Mouse (Mus musculus): ENCODE measurements at regions not wholly inside any gene's neighbourhood (a gene's known extent, or its start where the extent isn't known, plus 50 kb on each side); places are given as distances from the start of the nearest gene placed in this dataset.

- TF ChIP-seq CTCF (IDR thresholded peaks at IDR 0.05; ENCODE audit: control insufficient read depth, insufficient read depth, insufficient read length): no peak
- TF ChIP-seq MYOD1 (IDR thresholded peaks at IDR 0.05; ENCODE audit: control insufficient read depth, insufficient read length, low read depth): no peak
- no peak for TF ChIP-seq CEBPB (IDR thresholded peaks at IDR 0.05; ENCODE audit: low read depth)
- TF ChIP-seq USF1 (IDR thresholded peaks at IDR 0.05; ENCODE audit: low read depth): no peak
- TF ChIP-seq MAX (IDR thresholded peaks at IDR 0.05): no peak
- H3K4me3 ChIP-seq (ENCODE audit: insufficient read depth, poor library complexity, severe bottlenecking): no peak overlapping the region
- no peak overlapping the region for H3ac ChIP-seq (ENCODE audit: control insufficient read depth, insufficient read length, low read depth)
- no peaks in the 10 kb centered on the region for H3K79me3 ChIP-seq (ENCODE audit: low read depth)
- no peaks in the 10 kb centered on the region for H3K79me2 ChIP-seq (ENCODE audit: control insufficient read depth, insufficient read depth)
- no peaks in the 10 kb centered on the region for H3K36me3 ChIP-seq (ENCODE audit: control insufficient read depth, insufficient read depth)
- no peaks in the 10 kb centered on the region for H3K27me3 ChIP-seq (ENCODE audit: control insufficient read depth, insufficient read depth, insufficient read length)
These were observed 68.2 kb upstream of the D16Ertd472e start for GRCm38 (mm10) chr16:78644710-78645109.

DNA sequence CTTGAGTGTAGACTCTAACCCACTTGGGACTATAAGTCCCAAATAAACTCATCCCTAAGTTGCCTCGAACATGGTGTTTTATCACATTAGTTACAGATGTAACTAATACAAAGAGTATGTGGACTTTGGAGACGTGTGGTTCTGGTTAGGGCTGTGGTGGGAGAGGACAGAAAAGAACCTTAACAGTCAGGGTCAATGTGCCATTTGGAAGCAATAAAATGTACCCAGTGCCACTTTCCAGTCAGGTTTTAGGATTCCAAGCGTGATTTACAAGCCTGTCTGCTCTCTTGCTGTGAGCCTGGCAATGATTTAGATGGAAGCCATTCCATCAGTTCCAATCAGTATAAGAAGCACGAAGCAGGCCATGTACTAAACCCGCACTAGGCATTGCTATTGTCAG is 65.2 kb upstream of the D16Ertd472e start:
- no peaks in the 10 kb centered on the region for H3K79me2 ChIP-seq (ENCODE audit: control insufficient read depth, insufficient read depth)
- H3K36me3 ChIP-seq (ENCODE audit: control insufficient read depth, insufficient read depth): no peaks in the 10 kb centered on the region
- no peaks in the 10 kb centered on the region for H3K79me3 ChIP-seq (ENCODE audit: low read depth)
- H3K27me3 ChIP-seq (ENCODE audit: control insufficient read depth, insufficient read depth, insufficient read length): no peaks in the 10 kb centered on the region
- H3ac ChIP-seq (ENCODE audit: control insufficient read depth, insufficient read length, low read depth): no peak overlapping the region
- TF ChIP-seq MYOG (IDR thresholded peaks at IDR 0.05; ENCODE audit: control insufficient read depth, extremely low read depth, insufficient read length) (no peak), USF1 (IDR thresholded peaks at IDR 0.05; ENCODE audit: low read depth) (no peak), CEBPB (IDR thresholded peaks at IDR 0.05; ENCODE audit: low read depth) (no peak), CTCF (IDR thresholded peaks at IDR 0.05; ENCODE audit: control insufficient read depth, insufficient read depth, insufficient read length) (no peak), MYOD1 (IDR thresholded peaks at IDR 0.05; ENCODE audit: control insufficient read depth, insufficient read length, low read depth) (no peak), MAX (IDR thresholded peaks at IDR 0.05) (no peak), FOSL1 (IDR thresholded peaks at IDR 0.05; ENCODE audit: insufficient read depth, low read length, poor library complexity, severe bottlenecking) (no peak)
- H3K4me3 ChIP-seq (ENCODE audit: insufficient read depth, poor library complexity, severe bottlenecking): no peak overlapping the region

DNA sequence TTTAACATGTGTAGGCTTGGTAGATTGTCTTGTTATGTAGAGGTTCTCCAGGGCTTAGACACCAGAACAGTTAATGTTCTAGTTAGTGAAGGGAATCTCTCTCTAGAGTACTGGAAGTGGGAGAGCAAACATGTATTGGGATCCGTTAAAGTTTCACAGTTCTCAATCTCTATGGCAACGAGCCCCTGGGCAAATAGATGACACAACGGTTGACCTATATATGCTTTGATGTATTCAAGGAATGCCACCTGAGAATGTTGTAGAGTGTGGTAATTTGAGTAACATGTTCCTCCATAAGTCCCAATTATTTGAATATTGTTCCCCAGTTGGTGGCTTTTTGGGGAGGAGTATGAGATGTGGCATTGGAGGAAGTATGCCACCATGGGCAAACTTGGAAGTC is 64.7 kb upstream of the D16Ertd472e start:
- H3K79me2 ChIP-seq (ENCODE audit: control insufficient read depth, insufficient read depth): no peaks in the 10 kb centered on the region
- TF ChIP-seq CTCF (IDR thresholded peaks at IDR 0.05; ENCODE audit: control insufficient read depth, insufficient read depth, insufficient read length): no peak
- TF ChIP-seq MAX (IDR thresholded peaks at IDR 0.05): no peak
- no peak for TF ChIP-seq MYOD1 (IDR thresholded peaks at IDR 0.05; ENCODE audit: control insufficient read depth, insufficient read length, low read depth)
- no peak for TF ChIP-seq CEBPB (IDR thresholded peaks at IDR 0.05; ENCODE audit: low read depth)
- TF ChIP-seq MYOG (IDR thresholded peaks at IDR 0.05; ENCODE audit: control insufficient read depth, extremely low read depth, insufficient read length): no peak
- no peak for TF ChIP-seq USF1 (IDR thresholded peaks at IDR 0.05; ENCODE audit: low read depth)
- no peak for TF ChIP-seq FOSL1 (IDR thresholded peaks at IDR 0.05; ENCODE audit: insufficient read depth, low read length, poor library complexity, severe bottlenecking)
- no peaks in the 10 kb centered on the region for H3K36me3 ChIP-seq (ENCODE audit: control insufficient read depth, insufficient read depth)
- no peak overlapping the region for H3ac ChIP-seq (ENCODE audit: control insufficient read depth, insufficient read length, low read depth)
- H3K79me3 ChIP-seq (ENCODE audit: low read depth): no peaks in the 10 kb centered on the region
- H3K4me3 ChIP-seq (ENCODE audit: insufficient read depth, poor library complexity, severe bottlenecking): no peak overlapping the region
- H3K27me3 ChIP-seq (ENCODE audit: control insufficient read depth, insufficient read depth, insufficient read length): no peaks in the 10 kb centered on the region

DNA sequence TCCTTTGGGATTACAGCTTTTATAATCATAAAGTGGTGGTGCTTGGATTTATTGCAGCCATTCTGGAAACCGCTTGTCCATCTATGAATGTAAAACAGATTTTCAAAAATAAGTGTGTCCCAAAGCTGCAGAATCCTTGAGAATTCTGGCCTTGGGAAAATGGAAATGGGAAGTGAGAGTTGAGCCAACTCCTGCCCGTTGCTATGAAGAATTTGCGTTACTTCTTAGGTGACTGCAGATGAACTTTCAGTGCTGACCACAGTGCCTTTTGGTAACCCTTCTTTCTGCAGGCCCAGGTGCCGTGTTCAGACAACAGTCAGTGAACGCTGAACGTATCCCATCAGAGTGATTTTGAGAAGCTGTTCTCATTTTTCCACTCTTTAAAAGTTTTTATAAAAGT is 60.9 kb upstream of the D16Ertd472e start:
- Histone ChIP-seq H3K79me2 (ENCODE audit: control insufficient read depth, insufficient read depth) (no peaks in the 10 kb centered on the region), H3K4me3 (ENCODE audit: insufficient read depth, poor library complexity, severe bottlenecking) (no peak overlapping the region), H3K79me3 (ENCODE audit: low read depth) (no peaks in the 10 kb centered on the region), H3K27me3 (ENCODE audit: control insufficient read depth, insufficient read depth, insufficient read length) (no peaks in the 10 kb centered on the region), H3K36me3 (ENCODE audit: control insufficient read depth, insufficient read depth) (no peaks in the 10 kb centered on the region), H3ac (ENCODE audit: control insufficient read depth, insufficient read length, low read depth) (no peak overlapping the region)
- no peak for TF ChIP-seq CTCF (IDR thresholded peaks at IDR 0.05; ENCODE audit: control insufficient read depth, insufficient read depth, insufficient read length)
- TF ChIP-seq FOSL1 (IDR thresholded peaks at IDR 0.05; ENCODE audit: insufficient read depth, low read length, poor library complexity, severe bottlenecking): no peak
- no peak for TF ChIP-seq CEBPB (IDR thresholded peaks at IDR 0.05; ENCODE audit: low read depth)
- no peak for TF ChIP-seq USF1 (IDR thresholded peaks at IDR 0.05; ENCODE audit: low read depth)
- TF ChIP-seq MYOD1 (IDR thresholded peaks at IDR 0.05; ENCODE audit: control insufficient read depth, insufficient read length, low read depth): no peak
- no peak for TF ChIP-seq MAX (IDR thresholded peaks at IDR 0.05)
- no peak for TF ChIP-seq MYOG (IDR thresholded peaks at IDR 0.05; ENCODE audit: control insufficient read depth, extremely low read depth, insufficient read length)

GRCm38 (mm10) chr16:78637015-78637414 is 60.5 kb upstream of the D16Ertd472e start:
- TF ChIP-seq MYOD1 (IDR thresholded peaks at IDR 0.05; ENCODE audit: control insufficient read depth, insufficient read length, low read depth) (no peak), MAX (IDR thresholded peaks at IDR 0.05) (no peak), USF1 (IDR thresholded peaks at IDR 0.05; ENCODE audit: low read depth) (no peak), CTCF (IDR thresholded peaks at IDR 0.05; ENCODE audit: control insufficient read depth, insufficient read depth, insufficient read length) (no peak), MYOG (IDR thresholded peaks at IDR 0.05; ENCODE audit: control insufficient read depth, extremely low read depth, insufficient read length) (no peak), CEBPB (IDR thresholded peaks at IDR 0.05; ENCODE audit: low read depth) (no peak), FOSL1 (IDR thresholded peaks at IDR 0.05; ENCODE audit: insufficient read depth, low read length, poor library complexity, severe bottlenecking) (no peak)
- no peaks in the 10 kb centered on the region for H3K79me3 ChIP-seq (ENCODE audit: low read depth)
- no peaks in the 10 kb centered on the region for H3K79me2 ChIP-seq (ENCODE audit: control insufficient read depth, insufficient read depth)
- H3ac ChIP-seq (ENCODE audit: control insufficient read depth, insufficient read length, low read depth): no peak overlapping the region
- H3K36me3 ChIP-seq (ENCODE audit: control insufficient read depth, insufficient read depth): no peaks in the 10 kb centered on the region
- no peaks in the 10 kb centered on the region for H3K27me3 ChIP-seq (ENCODE audit: control insufficient read depth, insufficient read depth, insufficient read length)
- H3K4me3 ChIP-seq (ENCODE audit: insufficient read depth, poor library complexity, severe bottlenecking): no peak overlapping the region

- Histone ChIP-seq H3K36me3 (ENCODE audit: control insufficient read depth, insufficient read depth) (no peaks in the 10 kb centered on the region), H3K79me3 (ENCODE audit: low read depth) (no peaks in the 10 kb centered on the region), H3K4me3 (ENCODE audit: insufficient read depth, poor library complexity, severe bottlenecking) (no peak overlapping the region), H3K27me3 (ENCODE audit: control insufficient read depth, insufficient read depth, insufficient read length) (no peaks in the 10 kb centered on the region), H3ac (ENCODE audit: control insufficient read depth, insufficient read length, low read depth) (no peak overlapping the region), H3K79me2 (ENCODE audit: control insufficient read depth, insufficient read depth) (no peaks in the 10 kb centered on the region)
- TF ChIP-seq MAX (IDR thresholded peaks at IDR 0.05) (no peak), USF1 (IDR thresholded peaks at IDR 0.05; ENCODE audit: low read depth) (no peak), CEBPB (IDR thresholded peaks at IDR 0.05; ENCODE audit: low read depth) (no peak), CTCF (IDR thresholded peaks at IDR 0.05; ENCODE audit: control insufficient read depth, insufficient read depth, insufficient read length) (no peak), FOSL1 (IDR thresholded peaks at IDR 0.05; ENCODE audit: insufficient read depth, low read length, poor library complexity, severe bottlenecking) (no peak), MYOG (IDR thresholded peaks at IDR 0.05; ENCODE audit: control insufficient read depth, extremely low read depth, insufficient read length) (no peak), MYOD1 (IDR thresholded peaks at IDR 0.05; ENCODE audit: control insufficient read depth, insufficient read length, low read depth) (no peak)
These were observed 59.3 kb upstream of the D16Ertd472e start for GRCm38 (mm10) chr16:78635774-78636173.

Data from C2C12 (cell line).